Mouse (Mus musculus) lung, embryonic 16.5 days (tissue): ENCODE data around the gene Glb1l. TPM values are rescaled to one million over a fixed set of nuclear protein-coding genes. Genes with fewer than 3 reads are reported as not detected.

ENCODE experiments used
- ATAC-seq: fragments of 200-750 bp; cut with Nextera tagmentation; 2 replicates; pipeline ENCODE4 v1.8.0; 2017; ENCODE audit warnings: low read depth, mild to moderate bottlenecking, moderate library complexity
- H3K27ac ChIP-seq: fragments of 300-500 bp; sonication (generic); 2 replicates; pipeline ENCODE4 v1.5.1; 2014; ENCODE audit warnings: mild to moderate bottlenecking, control low read depth, low read length
- H3K27me3 ChIP-seq: fragments of 300-500 bp; sonication (generic); 2 replicates; pipeline ENCODE4 v1.6.1; 2014; ENCODE audit warnings: low read depth, low read length, mixed read lengths; ENCODE audit not compliant: control insufficient read depth, insufficient read depth
- H3K36me3 ChIP-seq: fragments of 300-500 bp; sonication (generic); 2 replicates; pipeline ENCODE4 v1.6.1; 2014; ENCODE audit warnings: low read length; ENCODE audit not compliant: control insufficient read depth, insufficient read depth
- H3K4me1 ChIP-seq: fragments of 300-500 bp; sonication (generic); replicated peaks from 2 replicates; pipeline ENCODE4 v1.6.1; 2014; ENCODE audit warnings: low read length, mixed read lengths; ENCODE audit not compliant: control insufficient read depth, insufficient read depth
- H3K4me2 ChIP-seq: fragments of 300-500 bp; sonication (generic); 2 replicates; pipeline ENCODE4 v1.6.1; 2014; ENCODE audit warnings: low read depth, low read length, control low read depth
- H3K4me3 ChIP-seq: fragments of 300-500 bp; sonication (generic); 2 replicates; pipeline ENCODE4 v1.5.1; 2014; ENCODE audit warnings: mild to moderate bottlenecking, low read length, control low read depth
- H3K9ac ChIP-seq: fragments of 300-500 bp; sonication (generic); 2 replicates; pipeline ENCODE4 v1.6.1; 2014; ENCODE audit warnings: low read length, control low read depth
- H3K9me3 ChIP-seq: fragments of 300-500 bp; sonication (generic); 2 replicates; pipeline ENCODE4 v1.6.1; 2016; ENCODE audit warnings: low read length; ENCODE audit not compliant: control insufficient read depth
- WGBS: fragments of 180-500 bp; shearing (Covaris S2); extraction: QIAGEN DNeasy Blood & Tissue Kit; methylation state at CpG from one replicate; pipeline ENCODE4 v1.1.7; 2014; 5-methylcytosine and 5-hydroxymethylcytosine counted together
- microRNA-seq: library from miRNA; unstranded; fragments of <30 nt; microRNA quantifications from one replicate; pipeline ENCODE4, GENCODE M21; 2016
- polyA plus RNA-seq: library from polyadenylated mRNA; unstranded; fragments of >200 nt; fragmentation: Nextera tagmentation; extraction: Ambion mirVana; gene quantifications from 2 replicates; pipeline ENCODE4 v1.2.1, GENCODE M21; 2015

Gene Glb1l
- polyA plus RNA-seq, 1 experiment from 2014 or later = 19.6 TPM

DNA sequence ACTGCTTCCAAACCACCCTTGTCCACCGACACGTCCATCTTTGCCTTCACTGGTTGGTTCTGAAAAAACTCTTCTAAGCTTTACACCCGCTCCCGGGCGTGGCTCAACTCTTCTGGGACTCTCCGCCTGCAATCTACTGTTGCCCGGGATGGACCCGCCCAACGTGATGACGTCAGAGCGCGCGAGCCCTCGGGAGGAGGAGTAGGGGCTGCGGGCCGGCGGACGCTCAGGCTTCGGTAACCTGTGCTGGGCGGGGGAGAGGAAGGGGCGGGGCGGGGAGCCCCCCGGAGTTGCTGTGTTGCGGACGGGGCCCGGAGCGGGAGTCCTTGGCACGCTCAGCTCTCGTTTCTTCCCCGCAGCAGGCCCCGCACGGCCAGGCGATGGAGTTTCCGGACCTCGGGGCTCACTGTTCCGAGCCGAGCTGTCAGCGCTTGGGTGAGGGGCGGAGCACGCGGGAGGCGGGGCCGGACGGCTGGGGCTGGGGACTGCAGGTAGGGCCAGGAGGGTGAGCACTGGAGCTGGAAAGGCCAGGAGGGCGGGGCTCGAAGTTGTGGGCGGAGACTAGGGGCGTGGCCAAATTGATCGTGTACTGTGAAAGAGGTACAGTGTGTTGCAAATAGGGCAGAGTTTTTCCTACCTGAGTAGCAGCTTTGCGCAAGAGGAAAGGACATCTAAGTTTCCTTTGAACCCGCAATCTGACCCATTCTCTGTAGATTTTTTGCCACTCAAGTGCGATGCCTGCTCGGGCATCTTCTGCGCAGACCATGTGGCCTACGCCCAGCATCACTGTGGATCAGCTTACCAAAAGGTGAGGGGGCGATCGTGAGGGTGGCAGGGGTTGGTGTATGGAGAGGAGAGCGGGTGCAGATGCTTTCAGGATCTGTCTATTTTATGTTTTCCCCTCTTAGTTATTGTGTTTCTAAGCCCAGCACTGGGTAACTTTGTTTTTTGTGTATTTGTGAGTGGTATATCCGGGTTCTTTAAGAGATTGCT lies 41.8 kb downstream of the Glb1l start, which contains the start of gene Zfand2b:
Gene Zfand2b, plus strand, starts transcription at position 175 of the 993 bp plus-strand sequence.
- no peaks in the 10 kb centered on the region for H3K27me3 ChIP-seq
- peak within 1 kb of the TSS; percentile 75 for H3K27ac ChIP-seq
- peaks cover 26% of the 10 kb centered on the region for H3K36me3 ChIP-seq
- H3K9me3 ChIP-seq = no peaks in the 10 kb centered on the region
- peaks cover 10% of the 10 kb centered on the region for H3K4me1 ChIP-seq
- ATAC-seq = peak; percentile 99
- peak within 1 kb of the TSS; percentile 62 for H3K4me3 ChIP-seq
- peak within 1 kb of the TSS; percentile 71 for H3K4me2 ChIP-seq
- under 1% methylated on average over 49 of the region's 59 CpGs for WGBS
- peak within 1 kb of the TSS; percentile 73 for H3K9ac ChIP-seq

DNA sequence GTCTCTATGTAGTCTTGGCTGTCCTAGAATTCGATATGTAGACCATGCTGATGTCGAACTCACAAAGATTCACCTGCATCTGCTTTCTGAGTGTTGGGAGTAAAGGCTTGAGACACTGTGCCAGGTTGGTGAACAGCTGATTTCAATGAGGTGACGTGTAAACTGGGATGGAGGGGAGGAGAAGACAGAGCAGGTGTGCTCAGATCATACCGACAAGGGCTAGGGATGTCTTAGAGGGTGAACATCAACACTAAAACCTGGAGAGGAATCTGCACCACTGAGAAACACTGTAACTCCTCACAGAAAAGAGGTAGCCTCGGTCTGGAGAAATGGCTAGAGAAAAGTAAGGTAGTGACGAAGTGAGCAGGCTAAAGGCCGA lies 42.5 kb downstream of the Glb1l start:
- ATAC-seq = peak; percentile 18
- Histone ChIP-seq H3K4me1 (peaks cover 10% of the 10 kb centered on the region), H3K9ac (peak overlapping the region; percentile 73), H3K36me3 (peaks cover 22% of the 10 kb centered on the region), H3K4me3 (peak overlapping the region; percentile 62), H3K9me3 (no peaks in the 10 kb centered on the region), H3K27ac (peak overlapping the region; percentile 75), H3K27me3 (no peaks in the 10 kb centered on the region), H3K4me2 (peak overlapping the region; percentile 71)
- WGBS = 5% methylated on average over 7 of the region's 7 CpGs

DNA sequence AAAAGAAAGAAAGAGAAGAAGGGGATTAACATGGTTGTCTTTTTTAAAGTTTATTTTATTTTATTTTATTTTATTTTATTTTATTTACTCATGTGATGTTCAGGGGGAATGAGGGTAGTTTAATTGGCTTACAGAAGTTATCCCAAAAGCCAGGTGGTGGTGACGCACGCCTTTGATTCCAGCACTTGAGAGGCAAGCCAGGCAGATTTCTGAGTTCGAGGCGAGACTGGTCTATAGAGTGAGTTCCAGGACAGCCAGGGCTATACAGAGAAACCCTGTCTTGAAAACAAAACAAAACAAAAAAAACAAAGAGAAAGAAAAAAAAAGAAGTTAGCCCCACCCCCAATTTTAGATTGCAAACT lies 50.4 kb downstream of the Glb1l start:
- H3K27ac ChIP-seq = no peak overlapping the region
- 68% methylated on average over 4 of the region's 4 CpGs for WGBS
- H3K4me2 ChIP-seq = no peak overlapping the region
- H3K4me3 ChIP-seq = no peak overlapping the region
- H3K4me1 ChIP-seq = no peaks in the 10 kb centered on the region
- H3K9me3 ChIP-seq = no peaks in the 10 kb centered on the region
- no peak overlapping the region for H3K9ac ChIP-seq
- ATAC-seq = no peak
- no peaks in the 10 kb centered on the region for H3K36me3 ChIP-seq
- H3K27me3 ChIP-seq = no peaks in the 10 kb centered on the region

DNA sequence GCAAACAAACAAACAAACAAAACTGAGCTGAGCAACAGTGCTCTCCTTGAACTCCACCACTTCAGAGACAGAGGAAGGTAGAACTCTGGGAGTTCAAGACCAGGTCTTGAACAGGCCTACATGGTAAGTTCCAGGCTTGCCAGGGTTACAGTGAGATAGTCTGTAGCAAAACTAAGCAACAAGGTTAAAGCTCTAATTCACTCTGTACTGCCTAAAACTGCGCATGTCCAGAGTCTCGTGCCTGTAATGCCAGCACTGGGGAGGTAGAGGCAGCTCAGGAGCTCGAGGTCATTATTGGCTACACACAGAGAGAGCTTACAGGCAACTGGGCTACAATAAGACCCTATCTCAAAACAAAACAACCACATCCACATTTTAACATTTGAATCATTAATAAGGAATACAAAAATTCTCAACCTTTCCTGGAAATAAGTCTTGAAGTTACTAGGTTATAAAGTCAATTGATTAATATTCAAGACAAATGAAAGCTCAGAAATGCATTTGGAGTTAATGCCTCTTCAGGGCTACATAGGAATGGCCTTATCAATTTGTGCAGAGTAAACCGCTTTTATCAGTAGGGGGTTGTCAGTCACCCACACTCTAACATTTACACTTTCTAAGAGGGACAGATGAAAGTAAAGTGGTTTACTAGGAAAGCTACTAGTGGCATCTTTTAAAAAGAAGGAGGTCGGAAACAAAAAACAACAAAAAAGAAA lies 50.9 kb downstream of the Glb1l start:
- Histone ChIP-seq H3K27me3 (no peaks in the 10 kb centered on the region), H3K4me3 (no peak overlapping the region), H3K9ac (no peak overlapping the region), H3K4me2 (no peak overlapping the region), H3K36me3 (no peaks in the 10 kb centered on the region), H3K9me3 (no peaks in the 10 kb centered on the region), H3K27ac (no peak overlapping the region), H3K4me1 (no peaks in the 10 kb centered on the region)
- no peak for ATAC-seq
- WGBS = 50% methylated on average over 5 of the region's 5 CpGs

DNA sequence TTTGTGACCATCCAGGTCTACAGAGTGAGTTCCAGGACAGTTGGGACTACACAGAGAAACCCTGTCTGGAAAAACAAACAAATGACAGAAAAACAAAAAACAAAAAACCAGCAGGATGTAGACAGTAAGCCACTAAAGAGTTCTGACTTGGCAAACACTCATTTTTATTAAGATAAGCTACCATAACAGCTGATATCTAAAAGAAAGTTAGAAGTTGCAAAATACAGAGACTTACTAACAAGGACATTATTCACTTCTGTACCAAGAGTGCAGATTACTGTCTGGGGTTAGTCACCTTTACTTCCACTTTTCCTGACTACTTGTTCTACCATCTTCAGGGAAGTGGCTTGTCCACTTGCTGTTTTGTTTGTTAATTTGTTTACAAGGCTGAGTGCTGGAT lies 51.6 kb downstream of the Glb1l start:
- Histone ChIP-seq H3K4me3 (no peak overlapping the region), H3K4me1 (no peaks in the 10 kb centered on the region), H3K4me2 (no peak overlapping the region), H3K36me3 (no peaks in the 10 kb centered on the region), H3K27me3 (no peaks in the 10 kb centered on the region), H3K27ac (no peak overlapping the region), H3K9ac (no peak overlapping the region), H3K9me3 (no peaks in the 10 kb centered on the region)
- ATAC-seq = no peak

DNA sequence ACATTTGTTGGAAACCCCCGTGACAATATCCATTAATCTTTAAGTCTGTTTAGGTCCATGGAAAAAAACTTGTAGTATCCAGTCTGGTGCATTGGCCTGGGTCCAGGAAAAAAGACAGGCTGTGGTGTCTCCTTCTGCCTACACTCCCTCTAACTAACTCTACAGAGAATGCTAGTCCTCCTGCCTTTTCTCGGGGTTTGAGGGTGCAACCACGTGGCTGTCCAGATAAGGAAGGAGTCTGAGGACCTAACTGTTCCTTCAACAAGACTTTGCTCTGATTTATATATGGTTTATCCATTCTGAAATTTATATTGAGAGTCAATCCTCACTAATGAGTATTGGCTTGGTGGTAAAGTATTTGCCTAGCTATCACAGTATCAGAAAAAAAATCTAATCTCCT lies 54.8 kb downstream of the Glb1l start:
- Histone ChIP-seq H3K27me3 (no peaks in the 10 kb centered on the region), H3K27ac (no peak overlapping the region), H3K4me3 (no peak overlapping the region), H3K36me3 (no peaks in the 10 kb centered on the region), H3K4me1 (no peaks in the 10 kb centered on the region), H3K4me2 (no peak overlapping the region), H3K9ac (no peak overlapping the region), H3K9me3 (no peaks in the 10 kb centered on the region)
- ATAC-seq = no peak
- 25% methylated on average over 3 of the region's 3 CpGs for WGBS

DNA sequence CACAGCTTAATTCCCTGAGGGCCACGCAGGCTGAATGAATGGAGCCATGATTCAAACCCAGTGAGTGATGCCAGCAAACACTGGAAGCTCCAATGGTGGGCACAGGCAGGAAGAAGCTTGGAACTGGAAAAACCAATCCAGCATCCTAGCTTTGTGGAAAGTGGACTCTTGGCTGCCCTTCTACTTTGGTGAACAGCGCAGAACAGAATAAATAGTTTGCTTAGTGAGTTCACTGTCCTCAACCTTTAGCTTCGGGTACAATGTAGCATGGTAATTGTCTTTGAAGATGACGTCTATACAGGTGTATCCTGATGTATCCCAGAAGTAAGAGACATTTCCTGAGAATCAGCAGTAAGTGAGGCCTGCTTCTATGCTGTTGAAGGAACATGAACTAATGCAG lies 61.9 kb downstream of the Glb1l start:
- Histone ChIP-seq H3K36me3 (peaks cover 23% of the 10 kb centered on the region), H3K27ac (no peak overlapping the region), H3K27me3 (no peaks in the 10 kb centered on the region), H3K4me1 (0 out of 2 replicates have a peak, but pooled peaks cover 2% of the 10 kb centered on the region), H3K9ac (no peak overlapping the region), H3K4me3 (no peak overlapping the region), H3K9me3 (no peaks in the 10 kb centered on the region), H3K4me2 (no peak overlapping the region)
- ATAC-seq = no peak
- 83% methylated on average over 4 of the region's 4 CpGs for WGBS

Small RNA genes within 50 kb of the gene (microRNA-seq; reads per million reads assigned to microRNA genes)
- gene Gm27943 = not detected

Other genes starting within 250 kb of the Glb1l start
- 10.4 and 10.5 TPM in 2 replicates for gene Nhej1, start 85.6 kb downstream of the Glb1l start, polyA plus RNA-seq
- 0.33 and 0.36 TPM in 2 replicates for gene Slc23a3, start 76.9 kb downstream of the Glb1l start, polyA plus RNA-seq
- 44.8 and 50.1 TPM in 2 replicates for gene Cnppd1, start 68.1 kb downstream of the Glb1l start, polyA plus RNA-seq
- gene Retreg2, start 68.0 kb downstream of the Glb1l start, polyA plus RNA-seq = 44.5 and 46.9 TPM in 2 replicates
- 42.9 and 46.1 TPM in 2 replicates for gene Zfand2b, start 42.2 kb downstream of the Glb1l start, polyA plus RNA-seq
- gene Abcb6, start 30.4 kb downstream of the Glb1l start, polyA plus RNA-seq = 16.3 and 18.8 TPM in 2 replicates
- gene Ankzf1, start 18.7 kb downstream of the Glb1l start, polyA plus RNA-seq = 23.4 and 24.6 TPM in 2 replicates
- 26.4 and 29.1 TPM in 2 replicates for gene Atg9a, start 18.6 kb downstream of the Glb1l start, polyA plus RNA-seq
- 122 and 127 TPM in 2 replicates for gene Stk16, start within 50 bp of the Glb1l start, polyA plus RNA-seq
- gene Tuba4a, start 9.1 kb upstream of the Glb1l start, polyA plus RNA-seq = 51.5 and 58.8 TPM in 2 replicates
- gene A630095N17Rik, start 21.3 kb upstream of the Glb1l start, polyA plus RNA-seq = not detected in 2 replicates
- gene Dnajb2, start 25.6 kb upstream of the Glb1l start, polyA plus RNA-seq = 27.6 and 32.7 TPM in 2 replicates
- 0.63 and 0.78 TPM in 2 replicates for gene Ptprn, start 53.7 kb upstream of the Glb1l start, polyA plus RNA-seq
- gene Resp18, start 67.6 kb upstream of the Glb1l start, polyA plus RNA-seq = 1.6 and 2.1 TPM in 2 replicates
- gene Dnpep, start 107.2 kb upstream of the Glb1l start, polyA plus RNA-seq = 118 and 122 TPM in 2 replicates
- 57.1 and 64.0 TPM in 2 replicates for gene Des, start 149.5 kb upstream of the Glb1l start, polyA plus RNA-seq
- 38.5 and 38.9 TPM in 2 replicates for gene Speg, start 164.5 kb upstream of the Glb1l start, polyA plus RNA-seq
- 80.5 and 92.4 TPM in 2 replicates for gene Gmppa, start 225.1 kb upstream of the Glb1l start, polyA plus RNA-seq
- gene Asic4, start 239.6 kb upstream of the Glb1l start, polyA plus RNA-seq = 0.05 and 0.11 TPM in 2 replicates